Mouse (Mus musculus): ENCODE data around the gene Prpf4.

DNA sequence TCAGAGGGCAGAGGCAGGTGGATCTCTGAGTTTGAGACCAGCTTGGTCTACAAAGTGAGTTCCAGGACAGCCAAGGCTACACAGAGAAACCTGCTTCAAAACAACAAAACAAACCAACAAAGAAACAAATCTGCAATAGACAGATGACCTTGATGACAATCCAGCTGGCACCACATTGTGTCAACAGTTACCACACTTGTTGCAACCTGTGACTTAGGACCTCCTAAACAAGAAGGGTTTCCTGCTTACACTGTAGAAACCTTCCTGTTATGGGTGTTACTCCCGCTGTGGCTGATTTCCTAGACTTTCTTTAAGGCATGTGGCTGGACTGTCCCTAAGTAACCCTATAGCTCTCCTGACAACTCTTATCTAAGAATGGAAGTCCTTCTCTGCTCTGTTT is 12.8 kb upstream of the Prpf4 start:
- TF ChIP-seq HCFC1 (IDR thresholded peaks at IDR 0.05; ENCODE audit: borderline replicate concordance, insufficient read depth, low read length) (no peak), MAFK (IDR thresholded peaks at IDR 0.05; ENCODE audit: insufficient read depth, low read depth, low read length) (no peak), CHD2 (IDR thresholded peaks at IDR 0.05; ENCODE audit: low read depth, low read length) (no peak)
